Mouse (Mus musculus) liver, embryonic 11.5 days (tissue): Measurements from ENCODE around the gene Tigar. TPM values are rescaled to one million over a fixed set of nuclear protein-coding genes. Genes with fewer than 3 reads are reported as not detected.
A peak's percentile ranks its signal among the peaks of the same experiment; 100 is the strongest.

Experiments used
- ATAC-seq: fragments of 200-750 bp; cut with Nextera tagmentation; replicated peaks from 2 replicates; pipeline ENCODE4 v1.8.0; 2017; ENCODE audit warnings: moderate number of reproducible peaks, mild to moderate bottlenecking, moderate TSS enrichment, moderate library complexity; ENCODE audit not compliant: low FRiP score
- DNase-seq: peaks from one replicate; pipeline ENCODE4 v3.0.0-alpha.2; 2017; ENCODE audit warnings: low spot score
- H3K27ac ChIP-seq: fragments of 300-500 bp; sonication (generic); 2 replicates; pipeline ENCODE4 v1.5.1; 2014; ENCODE audit warnings: mild to moderate bottlenecking, low read depth, low read length, control low read depth
- H3K27me3 ChIP-seq: fragments of 300-500 bp; sonication (generic); replicated peaks from 2 replicates; pipeline ENCODE4 v1.6.1; 2014; ENCODE audit warnings: low read length, mixed read lengths; ENCODE audit not compliant: control insufficient read depth, insufficient read depth
- H3K36me3 ChIP-seq: fragments of 300-500 bp; sonication (generic); 2 replicates; pipeline ENCODE4 v1.6.1; 2014; ENCODE audit warnings: mild to moderate bottlenecking, low read length, moderate library complexity, mixed read lengths; ENCODE audit not compliant: control insufficient read depth, insufficient read depth
- H3K4me1 ChIP-seq: fragments of 300-500 bp; sonication (generic); replicated peaks from 2 replicates; pipeline ENCODE4 v1.6.1; 2014; ENCODE audit warnings: low read length, mixed read lengths; ENCODE audit not compliant: control insufficient read depth, insufficient read depth
- H3K4me2 ChIP-seq: fragments of 300-500 bp; sonication (generic); 2 replicates; pipeline ENCODE4 v1.6.1; 2014; ENCODE audit warnings: mild to moderate bottlenecking, control low read depth, moderate library complexity
- H3K4me3 ChIP-seq: fragments of 300-500 bp; sonication (generic); 2 replicates; pipeline ENCODE4 v1.5.1; 2014; ENCODE audit warnings: low read depth, low read length, control low read depth
- H3K9ac ChIP-seq: fragments of 300-500 bp; sonication (generic); 2 replicates; pipeline ENCODE4 v1.6.1; 2014; ENCODE audit warnings: low read depth, low read length, control low read depth
- H3K9me3 ChIP-seq: fragments of 300-500 bp; sonication (generic); 2 replicates; pipeline ENCODE4 v1.6.1; 2016; ENCODE audit warnings: low read length, inconsistent platforms, mixed read lengths; ENCODE audit not compliant: control insufficient read depth
- WGBS: fragments of 180-500 bp; shearing (Covaris S2); extraction: QIAGEN DNeasy Blood & Tissue Kit; methylation state at CpG from one replicate; pipeline ENCODE4 v1.1.7; 2014; 5-methylcytosine and 5-hydroxymethylcytosine counted together
- polyA plus RNA-seq: library from polyadenylated mRNA; unstranded; fragments of >200 nt; fragmentation: Nextera tagmentation; extraction: Ambion mirVana; gene quantifications from 2 replicates; pipeline ENCODE4 v1.2.1, GENCODE M21; 2014

Tigar gene
- polyA plus RNA-seq, 1 experiment from 2014 or later: 2.2 TPM

DNA sequence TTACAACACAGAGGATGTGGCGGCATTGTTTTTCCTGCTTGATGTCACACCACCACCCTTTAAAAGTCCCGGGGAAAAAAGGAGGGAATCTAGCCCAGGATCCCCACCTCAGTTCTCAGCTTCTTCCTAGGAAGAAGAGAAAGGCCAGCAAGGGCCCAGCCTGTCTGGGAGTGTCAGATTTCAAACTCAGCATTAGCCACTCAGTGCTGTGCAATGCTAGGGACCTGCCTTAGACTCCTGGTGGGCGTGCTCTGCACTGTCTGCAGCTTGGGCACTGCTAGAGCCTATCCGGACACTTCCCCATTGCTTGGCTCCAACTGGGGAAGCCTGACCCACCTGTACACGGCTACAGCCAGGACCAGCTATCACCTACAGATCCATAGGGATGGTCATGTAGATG lies 36.5 kb downstream of the Tigar start, which contains the start of gene Fgf23:
Gene Fgf23, plus strand, starts transcription at position 86 of the 400 bp plus-strand sequence.
- H3K36me3 ChIP-seq: no peaks in the 10 kb centered on the region
- H3K27me3 ChIP-seq: no peaks in the 10 kb centered on the region; the same call in 1 of the 2 replicates
- H3K9ac ChIP-seq: no peak within 1 kb of the TSS
- H3K4me1 ChIP-seq: no peaks in the 10 kb centered on the region
- ATAC-seq: 0 out of 2 replicates have a peak, but pooled peaks have one; percentile 41
- 16% methylated on average over 5 of the region's 5 CpGs for WGBS
- no peak for DNase-seq
- no peaks in the 10 kb centered on the region for H3K9me3 ChIP-seq
- H3K4me3 ChIP-seq: no peak within 1 kb of the TSS
- no peak within 1 kb of the TSS for H3K4me2 ChIP-seq
- H3K27ac ChIP-seq: no peak within 1 kb of the TSS

- no peak; the same call in 1 of the 2 replicates for ATAC-seq
- Histone ChIP-seq H3K9ac (no peak overlapping the region), H3K36me3 (no peaks in the 10 kb centered on the region), H3K9me3 (no peaks in the 10 kb centered on the region), H3K27me3 (no peaks in the 10 kb centered on the region), H3K4me3 (no peak overlapping the region), H3K4me1 (no peaks in the 10 kb centered on the region), H3K27ac (no peak overlapping the region), H3K4me2 (peak overlapping the region; percentile 55)
- peak; percentile 48 for DNase-seq
- 2% methylated on average over 14 of the region's 14 CpGs for WGBS
These were observed 44.5 kb downstream of the Tigar start for GRCm38 (mm10) chr6:127064815-127065214.

DNA sequence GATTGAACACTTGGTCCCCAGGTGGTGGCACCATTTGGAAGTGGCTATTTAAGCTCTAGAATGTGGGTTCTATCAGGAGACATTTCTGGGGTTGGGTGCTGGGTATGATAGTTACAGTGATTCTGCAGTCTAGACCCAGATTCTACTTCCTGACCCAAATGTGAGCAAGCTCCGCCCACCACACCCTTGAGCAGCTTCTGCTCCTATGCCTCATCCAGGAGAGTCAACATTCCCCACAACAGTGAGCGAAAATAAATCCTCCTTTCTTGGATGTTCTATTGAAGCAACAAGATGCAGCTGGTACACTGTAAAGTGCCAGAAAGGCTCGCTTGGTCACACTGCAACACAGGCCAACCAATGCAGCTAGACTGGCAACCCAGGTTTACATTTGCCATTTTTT lies 45.4 kb downstream of the Tigar start:
- H3K9ac ChIP-seq: no peak overlapping the region
- no peaks in the 10 kb centered on the region for H3K4me1 ChIP-seq
- no peak overlapping the region for H3K4me3 ChIP-seq
- ATAC-seq (no peak), DNase-seq (no peak)
- no peaks in the 10 kb centered on the region for H3K36me3 ChIP-seq
- WGBS: 73% methylated on average over 3 of the region's 3 CpGs
- H3K27ac ChIP-seq: no peak overlapping the region
- no peaks in the 10 kb centered on the region for H3K27me3 ChIP-seq
- H3K9me3 ChIP-seq: no peaks in the 10 kb centered on the region
- no peak overlapping the region for H3K4me2 ChIP-seq

- Histone ChIP-seq H3K27me3 (no peaks in the 10 kb centered on the region), H3K4me1 (no peaks in the 10 kb centered on the region), H3K9me3 (no peaks in the 10 kb centered on the region), H3K36me3 (no peaks in the 10 kb centered on the region), H3K4me3 (no peak overlapping the region), H3K27ac (no peak overlapping the region), H3K9ac (no peak overlapping the region), H3K4me2 (no peak overlapping the region)
- DNase-seq (no peak), ATAC-seq (no peak)
- 84% methylated on average over 4 of the region's 4 CpGs for WGBS
These were observed 49.4 kb downstream of the Tigar start for GRCm38 (mm10) chr6:127059975-127060374.

GRCm38 (mm10) chr6:127056990-127057588 lies 52.3 kb downstream of the Tigar start:
- Histone ChIP-seq H3K27me3 (no peaks in the 10 kb centered on the region), H3K9me3 (no peaks in the 10 kb centered on the region), H3K4me2 (no peak overlapping the region), H3K9ac (no peak overlapping the region), H3K4me1 (no peaks in the 10 kb centered on the region), H3K36me3 (no peaks in the 10 kb centered on the region), H3K27ac (no peak overlapping the region), H3K4me3 (no peak overlapping the region)
- ATAC-seq (no peak), DNase-seq (no peak)
- WGBS: 58% methylated on average over 12 of the region's 12 CpGs

DNA sequence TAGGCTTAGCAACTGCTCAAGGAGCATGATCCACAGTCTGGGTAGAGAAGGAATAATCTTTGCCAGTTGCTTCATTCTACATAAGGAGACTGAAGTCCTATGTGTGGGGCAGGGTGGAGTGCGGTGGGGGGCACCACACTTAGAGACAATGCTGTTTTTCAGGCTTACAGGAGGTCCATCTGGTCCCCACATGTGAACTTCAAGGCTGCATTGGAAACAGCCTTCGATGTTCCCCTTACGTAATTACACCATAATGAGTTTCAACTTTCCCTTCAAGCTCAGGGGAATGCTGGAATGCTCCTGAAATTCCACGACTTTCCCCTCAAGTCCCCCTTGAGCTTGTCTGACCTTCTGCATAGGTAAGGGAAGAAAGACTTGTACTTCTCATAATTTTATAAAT lies 58.5 kb downstream of the Tigar start:
- DNase-seq (no peak), ATAC-seq (no peak)
- H3K36me3 ChIP-seq: no peaks in the 10 kb centered on the region

GRCm38 (mm10) chr6:127044909-127045308 lies 64.4 kb downstream of the Tigar start:
- Histone ChIP-seq H3K27me3 (no peaks in the 10 kb centered on the region), H3K9ac (no peak overlapping the region)

More for the DNA sequence above, 58.5 kb downstream of the Tigar start:
- H3K9ac ChIP-seq: no peak overlapping the region
- no peak overlapping the region for H3K4me2 ChIP-seq
- WGBS: 71% methylated on average over 4 of the region's 4 CpGs
- no peaks in the 10 kb centered on the region for H3K4me1 ChIP-seq
- H3K9me3 ChIP-seq: no peaks in the 10 kb centered on the region
- no peak overlapping the region for H3K4me3 ChIP-seq
- no peaks in the 10 kb centered on the region for H3K27me3 ChIP-seq
- no peak overlapping the region for H3K27ac ChIP-seq

More at GRCm38 (mm10) chr6:127044909-127045308, 64.4 kb downstream of the Tigar start:
- DNase-seq (no peak), ATAC-seq (no peak)
- Histone ChIP-seq H3K4me1 (no peaks in the 10 kb centered on the region), H3K9me3 (no peaks in the 10 kb centered on the region), H3K4me2 (no peak overlapping the region), H3K36me3 (no peaks in the 10 kb centered on the region), H3K4me3 (no peak overlapping the region), H3K27ac (no peak overlapping the region)
- 49% methylated on average over 6 of the region's 6 CpGs for WGBS

Other genes with a start within 250 kb of the Tigar start
- not detected in 2 replicates for gene Dyrk4, start 187.7 kb downstream of the Tigar start, polyA plus RNA-seq
- 85.7 and 95.3 TPM in 2 replicates for gene Rad51ap1, start 170.0 kb downstream of the Tigar start, polyA plus RNA-seq
- gene D6Wsu163e, start 169.6 kb downstream of the Tigar start, polyA plus RNA-seq: 20.9 and 27.1 TPM in 2 replicates
- 0.08 TPM in 1 of 2 replicates, not detected in the other for gene Fgf6, start 94.0 kb downstream of the Tigar start, polyA plus RNA-seq
- gene Fgf23, start 36.7 kb downstream of the Tigar start, polyA plus RNA-seq: 0.13 and 0.30 TPM in 2 replicates
- gene Ccnd2, start 42.6 kb upstream of the Tigar start, polyA plus RNA-seq: 273 and 275 TPM in 2 replicates